Mouse (Mus musculus) erythroblast, embryonic 14.5 days (primary cell): ENCODE results near the gene Cenpi.

Experiments used
- GATA1 ChIP-seq: IDR thresholded peaks from 2 replicates; pipeline ENCODE4 v1.6.1; 2012; ENCODE audit warnings: low read length, inconsistent platforms, mixed read lengths
- TAL1 ChIP-seq: IDR thresholded peaks from 3 replicates; pipeline ENCODE4 v1.6.1; 2012; ENCODE audit warnings: low read length, inconsistent platforms, mixed read lengths

- no peak for TF ChIP-seq GATA1
- no peak for TF ChIP-seq TAL1
Observed at GRCm38 (mm10) chrX:134285791-134286190, 22.1 kb upstream of the Cenpi start.
